Mouse (Mus musculus): ENCODE results near the gene Hspd1. TPM values are rescaled to one million over a fixed set of nuclear protein-coding genes. Genes with fewer than 3 reads are reported as not detected.
A peak's percentile ranks its signal among the peaks of the same experiment; 100 is the strongest.

Gene Hspd1
- polyA plus RNA-seq, 1 experiment from 2014 or later, result 298 TPM

- 84% methylated on average over 5 of the region's 5 CpGs for WGBS
- no peaks in the 10 kb centered on the region for H3K36me3 ChIP-seq
- no peaks in the 10 kb centered on the region for H3K27me3 ChIP-seq
- ATAC-seq (ENCODE audit: insufficient number of reproducible peaks, low FRiP score, low TSS enrichment, low read depth), result no peak
- H3K9ac ChIP-seq, result no peak overlapping the region
- H3K4me3 ChIP-seq, result no peak overlapping the region
- H3K4me1 ChIP-seq, result no peaks in the 10 kb centered on the region
- H3K4me2 ChIP-seq, result no peak overlapping the region
- H3K27ac ChIP-seq, result no peak overlapping the region
- H3K9me3 ChIP-seq, result no peaks in the 10 kb centered on the region
These were observed 35.0 kb upstream of the Hspd1 start for GRCm38 (mm10) chr1:55123046-55123445.

DNA sequence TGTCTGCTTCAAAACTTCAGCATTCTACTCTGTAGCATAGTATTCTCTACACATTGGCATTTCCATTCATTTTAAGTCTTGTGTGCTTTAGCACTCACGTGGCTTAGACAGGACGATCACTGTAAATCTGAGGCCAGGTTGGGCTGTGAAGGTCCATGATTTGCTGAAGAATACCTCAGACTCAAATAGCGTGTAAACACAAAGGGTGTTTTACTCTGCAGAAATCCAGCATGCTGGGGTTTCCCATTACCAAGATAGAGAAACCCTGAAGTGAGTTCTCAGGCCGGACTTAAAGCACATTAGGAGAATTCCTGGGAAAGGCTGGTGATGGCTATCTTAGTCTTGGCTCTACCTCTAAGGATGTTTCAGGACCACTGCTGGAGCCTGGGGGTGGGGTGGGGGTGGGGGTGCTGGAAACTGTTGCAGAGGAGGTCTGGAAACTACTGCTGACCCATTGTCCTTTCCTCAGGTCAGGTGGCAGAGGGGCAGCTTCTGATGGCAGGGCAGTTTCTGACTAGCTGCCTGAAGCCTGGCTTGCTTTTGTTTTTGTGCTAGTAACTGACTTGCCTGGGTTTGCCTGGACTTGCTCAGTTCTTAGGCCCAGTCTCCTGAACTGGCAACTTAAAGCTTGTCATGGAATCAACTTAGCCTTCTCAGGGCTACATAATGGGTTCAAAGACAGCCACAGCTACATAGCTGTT lies 21.2 kb upstream of the Hspd1 start:
- Histone ChIP-seq H3K4me2 (no peak overlapping the region), H3K36me3 (no peaks in the 10 kb centered on the region), H3K27ac (no peak overlapping the region), H3K9ac (no peak overlapping the region), H3K9me3 (no peaks in the 10 kb centered on the region), H3K4me3 (no peak overlapping the region), H3K4me1 (no peaks in the 10 kb centered on the region), H3K27me3 (no peaks in the 10 kb centered on the region)
- ATAC-seq (ENCODE audit: insufficient number of reproducible peaks, low FRiP score, low TSS enrichment, low read depth), result no peak
- WGBS, result 86% methylated on average over 4 of the region's 4 CpGs

DNA sequence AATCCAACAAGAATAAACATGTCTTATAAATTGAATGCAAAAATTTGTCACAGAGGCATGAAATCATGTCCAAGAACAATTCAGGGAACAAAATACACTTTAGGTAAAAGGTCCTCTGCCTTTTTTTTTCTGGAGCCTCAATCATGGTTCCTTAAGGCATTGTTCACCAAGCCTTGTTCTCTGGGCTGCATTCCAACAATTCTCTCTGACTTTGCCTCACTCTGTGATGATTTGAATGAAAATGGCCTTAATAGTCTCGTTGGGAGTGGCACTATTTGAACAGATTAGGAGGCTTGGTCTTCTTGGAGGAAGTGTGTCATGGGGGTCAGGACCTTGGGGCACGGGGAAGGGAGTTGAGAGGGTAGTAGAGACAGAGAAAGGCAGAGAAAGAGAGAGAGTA lies 20.4 kb upstream of the Hspd1 start:
- Histone ChIP-seq H3K4me2 (no peak overlapping the region), H3K36me3 (no peaks in the 10 kb centered on the region), H3K27ac (no peak overlapping the region), H3K9me3 (no peaks in the 10 kb centered on the region), H3K4me1 (no peaks in the 10 kb centered on the region), H3K27me3 (no peaks in the 10 kb centered on the region), H3K9ac (no peak overlapping the region), H3K4me3 (no peak overlapping the region)
- WGBS, result 59% methylated on average over 2 of the region's 2 CpGs
- ATAC-seq (ENCODE audit: insufficient number of reproducible peaks, low FRiP score, low TSS enrichment, low read depth), result no peak

DNA sequence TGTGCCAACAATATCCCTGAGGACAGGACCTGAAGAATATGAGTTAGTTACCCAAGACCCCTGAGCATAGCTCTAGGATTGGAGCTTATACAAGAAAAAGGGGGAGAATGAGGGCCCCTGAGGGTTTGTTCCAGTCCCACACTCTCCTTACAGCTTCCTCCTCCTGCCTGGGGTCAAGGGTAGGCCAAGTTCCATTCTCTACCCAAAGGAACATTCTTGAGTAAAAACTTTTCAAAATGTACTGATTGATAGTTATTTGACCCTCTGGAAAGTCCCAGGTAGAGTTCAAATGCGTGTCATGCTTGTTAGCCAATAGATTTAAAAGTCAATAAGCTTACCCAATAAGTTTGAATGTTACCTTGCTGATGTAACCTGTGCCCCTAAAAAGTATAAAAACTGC lies 19.6 kb upstream of the Hspd1 start:
- Histone ChIP-seq H3K9me3 (no peaks in the 10 kb centered on the region), H3K27me3 (no peaks in the 10 kb centered on the region), H3K9ac (no peak overlapping the region), H3K4me3 (no peak overlapping the region), H3K36me3 (no peaks in the 10 kb centered on the region), H3K27ac (no peak overlapping the region), H3K4me2 (no peak overlapping the region), H3K4me1 (no peaks in the 10 kb centered on the region)
- ATAC-seq (ENCODE audit: insufficient number of reproducible peaks, low FRiP score, low TSS enrichment, low read depth), result no peak
- 81% methylated on average over 1 of the region's 1 CpGs for WGBS

GRCm38 (mm10) chr1:55106919-55107585 lies 19.0 kb upstream of the Hspd1 start:
- WGBS, result 76% methylated on average over 9 of the region's 9 CpGs
- Histone ChIP-seq H3K9ac (no peak overlapping the region), H3K4me3 (no peak overlapping the region), H3K4me2 (no peak overlapping the region), H3K36me3 (no peaks in the 10 kb centered on the region), H3K27ac (no peak overlapping the region), H3K4me1 (no peaks in the 10 kb centered on the region), H3K9me3 (no peaks in the 10 kb centered on the region), H3K27me3 (no peaks in the 10 kb centered on the region)
- ATAC-seq (ENCODE audit: insufficient number of reproducible peaks, low FRiP score, low TSS enrichment, low read depth), result no peak

GRCm38 (mm10) chr1:55092469-55092868 lies 4.4 kb upstream of the Hspd1 start:
- Histone ChIP-seq H3K27ac (no peak overlapping the region), H3K4me3 (no peak overlapping the region), H3K4me1 (peaks cover 11% of the 10 kb centered on the region), H3K27me3 (no peaks in the 10 kb centered on the region), H3K9ac (no peak overlapping the region), H3K9me3 (no peaks in the 10 kb centered on the region), H3K36me3 (peaks cover 20% of the 10 kb centered on the region), H3K4me2 (no peak overlapping the region)
- WGBS, result 82% methylated on average over 1 of the region's 1 CpGs
- ATAC-seq (ENCODE audit: insufficient number of reproducible peaks, low FRiP score, low TSS enrichment, low read depth), result no peak

DNA sequence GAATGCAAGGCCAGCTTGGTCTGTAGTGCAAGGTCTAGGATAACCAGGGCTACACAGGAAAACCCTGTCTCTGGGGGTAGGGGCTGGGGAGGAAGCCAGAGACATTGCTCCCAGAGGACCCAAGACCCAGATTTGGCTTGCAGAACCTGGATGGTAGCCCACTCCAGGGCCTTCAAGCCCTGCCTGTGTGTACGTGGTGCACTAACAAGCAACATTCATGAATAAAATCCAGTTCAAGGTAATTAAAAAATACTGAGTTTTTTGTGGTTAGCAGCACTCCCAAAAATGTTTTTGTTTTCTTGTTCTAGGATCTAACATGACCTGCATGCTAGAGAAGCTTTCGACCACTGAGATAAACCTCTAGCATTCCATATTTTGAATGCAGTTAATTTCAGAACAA lies 4.0 kb upstream of the Hspd1 start:
- Histone ChIP-seq H3K36me3 (peaks cover 20% of the 10 kb centered on the region), H3K4me2 (no peak overlapping the region), H3K27me3 (no peaks in the 10 kb centered on the region), H3K27ac (no peak overlapping the region), H3K9me3 (no peaks in the 10 kb centered on the region), H3K4me3 (no peak overlapping the region), H3K9ac (no peak overlapping the region), H3K4me1 (peaks cover 11% of the 10 kb centered on the region)
- 79% methylated on average over 2 of the region's 2 CpGs for WGBS
- no peak for ATAC-seq (ENCODE audit: insufficient number of reproducible peaks, low FRiP score, low TSS enrichment, low read depth)

- Histone ChIP-seq H3K9me3 (no peaks in the 10 kb centered on the region), H3K36me3 (peaks cover 27% of the 10 kb centered on the region), H3K27ac (no peak overlapping the region), H3K9ac (0 out of 2 replicates have a peak overlapping the region, but pooled peaks have one; percentile 10), H3K4me1 (peaks cover 22% of the 10 kb centered on the region), H3K27me3 (no peaks in the 10 kb centered on the region), H3K4me3 (peak overlapping the region; percentile 99), H3K4me2 (peak overlapping the region; percentile 64)
- 86% methylated on average over 5 of the region's 5 CpGs for WGBS
- ATAC-seq (ENCODE audit: insufficient number of reproducible peaks, low FRiP score, low TSS enrichment, low read depth), result no peak
These were observed 1.5 kb upstream of the Hspd1 start for GRCm38 (mm10) chr1:55089498-55090064.

- no peak for ATAC-seq (ENCODE audit: insufficient number of reproducible peaks, low FRiP score, low TSS enrichment, low read depth)
- Histone ChIP-seq H3K27ac (peak overlapping the region; percentile 96), H3K4me1 (peaks cover 22% of the 10 kb centered on the region), H3K4me3 (peak overlapping the region; percentile 99), H3K27me3 (no peaks in the 10 kb centered on the region), H3K4me2 (peak overlapping the region; percentile 64), H3K9me3 (no peaks in the 10 kb centered on the region), H3K36me3 (peaks cover 35% of the 10 kb centered on the region), H3K9ac (peak overlapping the region; percentile 86)
- WGBS, result 4% methylated on average over 16 of the region's 16 CpGs
These were observed 811 bp upstream of the Hspd1 start for GRCm38 (mm10) chr1:55088611-55089497.

DNA sequence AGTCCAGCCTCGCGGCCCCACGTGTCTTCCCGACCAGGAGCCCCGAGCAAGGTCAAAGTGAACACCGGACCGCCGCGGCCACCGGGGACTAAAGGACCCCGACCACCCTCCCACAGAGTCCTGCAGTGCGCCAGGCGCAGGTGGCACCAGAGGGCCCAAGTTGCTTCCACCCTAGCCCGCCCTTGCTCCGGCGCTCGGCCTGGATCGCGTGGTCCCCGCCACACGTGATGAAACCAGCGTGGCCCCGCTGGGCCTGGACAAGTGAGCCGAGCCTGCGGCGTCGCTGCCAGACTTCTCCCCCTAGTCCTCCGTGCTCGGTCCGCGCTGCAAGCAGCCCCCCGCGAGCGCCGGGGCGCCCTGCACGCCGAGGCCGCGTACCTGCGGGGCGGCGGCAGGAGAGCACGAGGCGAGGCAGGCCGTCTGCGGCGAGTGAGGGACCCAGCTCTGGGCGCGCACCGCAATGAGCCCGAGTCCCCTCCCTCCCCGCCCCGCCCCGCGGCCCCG lies 590 bp downstream of the Hspd1 start:
- Histone ChIP-seq H3K4me2 (peak overlapping the region; percentile 57), H3K4me1 (peaks cover 22% of the 10 kb centered on the region), H3K27ac (peak overlapping the region; percentile 96), H3K9me3 (no peaks in the 10 kb centered on the region), H3K4me3 (peak overlapping the region; percentile 99), H3K36me3 (peaks cover 37% of the 10 kb centered on the region), H3K27me3 (no peaks in the 10 kb centered on the region), H3K9ac (peak overlapping the region; percentile 97)
- under 1% methylated on average over 55 of the region's 57 CpGs for WGBS
- ATAC-seq (ENCODE audit: insufficient number of reproducible peaks, low FRiP score, low TSS enrichment, low read depth), result peak; percentile 9; the same call in 1 of the 2 replicates

DNA sequence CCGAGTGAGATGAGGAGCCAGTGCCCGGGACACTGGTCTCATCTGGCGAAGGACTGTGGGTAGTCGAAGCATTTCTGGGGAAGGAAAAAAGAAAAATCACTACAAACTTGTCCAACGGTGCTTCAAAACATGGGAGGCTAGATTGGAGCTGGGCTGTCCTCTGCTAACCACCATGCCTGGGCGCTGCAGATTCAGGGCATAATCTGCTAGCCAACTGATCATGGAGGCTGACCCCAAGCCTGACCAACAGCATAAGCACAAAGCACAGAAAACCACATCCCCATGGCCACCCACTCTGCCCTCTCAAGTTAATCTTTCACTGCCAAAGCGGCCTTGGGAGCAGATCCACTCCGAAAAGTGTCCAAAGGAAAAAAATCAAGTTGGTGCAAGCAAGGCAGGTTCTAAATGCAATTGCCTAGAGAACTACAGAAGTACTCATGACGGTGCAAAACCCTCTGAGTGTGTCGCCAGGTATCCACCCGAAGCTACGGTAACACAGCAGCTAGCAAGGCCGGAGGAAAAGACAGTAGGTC lies 1.1 kb downstream of the Hspd1 start:
- Histone ChIP-seq H3K4me2 (peak overlapping the region; percentile 57), H3K4me1 (peaks cover 22% of the 10 kb centered on the region), H3K27me3 (no peaks in the 10 kb centered on the region), H3K9ac (peak overlapping the region; percentile 97), H3K4me3 (peak overlapping the region; percentile 99), H3K9me3 (no peaks in the 10 kb centered on the region), H3K36me3 (peaks cover 41% of the 10 kb centered on the region), H3K27ac (peak overlapping the region; percentile 96)
- ATAC-seq (ENCODE audit: insufficient number of reproducible peaks, low FRiP score, low TSS enrichment, low read depth), result no peak
- 1% methylated on average over 13 of the region's 13 CpGs for WGBS

All from limb, embryonic 15.5 days (tissue).